Mouse (Mus musculus) erythroblast, embryonic 14.5 days (primary cell): Measurements from ENCODE around the gene Dffb.

ENCODE experiments used
- GATA1 ChIP-seq: IDR thresholded peaks from 2 replicates; pipeline ENCODE4 v1.6.1; 2012; ENCODE audit warnings: low read length, inconsistent platforms, mixed read lengths
- TAL1 ChIP-seq: IDR thresholded peaks from 3 replicates; pipeline ENCODE4 v1.6.1; 2012; ENCODE audit warnings: low read length, inconsistent platforms, mixed read lengths

- TF ChIP-seq GATA1 (no peak), TAL1 (no peak)
These were observed 45.0 kb downstream of the Dffb start for GRCm38 (mm10) chr4:153929921-153930320.
